Mouse (Mus musculus) brain, embryonic 14.5 days (tissue): Measurements from ENCODE around the gene Psmb3.

ENCODE experiments used
- CTCF ChIP-seq: fragments of 200-500 bp; IDR thresholded peaks from 2 replicates; pipeline ENCODE4 v1.5.1; 2012; ENCODE audit warnings: inconsistent platforms, mild to moderate bottlenecking, moderate library complexity, borderline replicate concordance; ENCODE audit not compliant: insufficient read depth, insufficient read length; ENCODE audit errors: extremely low read depth
- POLR2A ChIP-seq: fragments of 200-500 bp; IDR thresholded peaks from 2 replicates; pipeline ENCODE4 v1.6.1; 2012; ENCODE audit warnings: mild to moderate bottlenecking, inconsistent platforms, borderline replicate concordance; ENCODE audit not compliant: poor library complexity, insufficient read depth, insufficient read length, severe bottlenecking; ENCODE audit errors: extremely low read depth

- no peak for TF ChIP-seq CTCF
- no peak for TF ChIP-seq POLR2A
These were observed 30.5 kb downstream of the Psmb3 start for GRCm38 (mm10) chr11:97733689-97734088.
